Mouse (Mus musculus): ENCODE results near the gene Mttp.

Mttp gene

GRCm38 (mm10) chr3:138083896-138084295 is 60.9 kb downstream of the Mttp start:
- DNase-seq (ENCODE audit: low read depth, low spot score) = no peak

GRCm38 (mm10) chr3:138083073-138083637 is 61.6 kb downstream of the Mttp start:
- DNase-seq (ENCODE audit: low read depth, low spot score) = no peak

GRCm38 (mm10) chr3:138078701-138079100 is 66.1 kb downstream of the Mttp start:
- DNase-seq (ENCODE audit: low read depth, low spot score) = no peak

GRCm38 (mm10) chr3:138077476-138078340 is 67.1 kb downstream of the Mttp start:
- no peak for DNase-seq (ENCODE audit: low read depth, low spot score)

GRCm38 (mm10) chr3:138075209-138075608 is 69.6 kb downstream of the Mttp start:
- DNase-seq (ENCODE audit: low read depth, low spot score) = no peak

- DNase-seq (ENCODE audit: low read depth, low spot score) = no peak
Observed at GRCm38 (mm10) chr3:138074214-138074613, 70.6 kb downstream of the Mttp start.

- DNase-seq (ENCODE audit: low read depth, low spot score) = no peak
Observed at GRCm38 (mm10) chr3:138071476-138072073, 73.2 kb downstream of the Mttp start.

GRCm38 (mm10) chr3:138071004-138071403 is 73.8 kb downstream of the Mttp start:
- DNase-seq (ENCODE audit: low read depth, low spot score) = no peak

- DNase-seq (ENCODE audit: low read depth, low spot score) = no peak
Observed at GRCm38 (mm10) chr3:138069756-138070511, 74.8 kb downstream of the Mttp start.

GRCm38 (mm10) chr3:138068103-138068502 is 76.7 kb downstream of the Mttp start:
- DNase-seq (ENCODE audit: low read depth, low spot score) = no peak

GRCm38 (mm10) chr3:138067288-138067687 is 77.5 kb downstream of the Mttp start, which contains the start of gene Gm5105:
Gene Gm5105 (minus strand): TSS chr3:138067388.
- DNase-seq (ENCODE audit: low read depth, low spot score) = no peak

GRCm38 (mm10) chr3:138066348-138066856 is 78.4 kb downstream of the Mttp start:
- DNase-seq (ENCODE audit: low read depth, low spot score) = no peak

GRCm38 (mm10) chr3:138065930-138066329 is 78.8 kb downstream of the Mttp start:
- no peak for DNase-seq (ENCODE audit: low read depth, low spot score)

- no peak for DNase-seq (ENCODE audit: low read depth, low spot score)
Observed at GRCm38 (mm10) chr3:138064732-138065645, 79.8 kb downstream of the Mttp start, which contains the start of gene 1110002E22Rik. Gene 1110002E22Rik (plus strand): TSS chr3:138065052.

- no peak for DNase-seq (ENCODE audit: low read depth, low spot score)
Observed at GRCm38 (mm10) chr3:138063731-138064329, 80.9 kb downstream of the Mttp start.

GRCm38 (mm10) chr3:138062673-138063072 is 82.1 kb downstream of the Mttp start:
- DNase-seq (ENCODE audit: low read depth, low spot score) = no peak

GRCm38 (mm10) chr3:138061205-138061911 is 83.4 kb downstream of the Mttp start:
- no peak for DNase-seq (ENCODE audit: low read depth, low spot score)

GRCm38 (mm10) chr3:138060429-138060828 is 84.3 kb downstream of the Mttp start:
- DNase-seq (ENCODE audit: low read depth, low spot score) = no peak

- no peak for DNase-seq (ENCODE audit: low read depth, low spot score)
Observed at GRCm38 (mm10) chr3:138058226-138058625, 86.5 kb downstream of the Mttp start.
